Mouse (Mus musculus): Measurements from ENCODE around the gene Syn3. TPM values are rescaled to one million over a fixed set of nuclear protein-coding genes. Genes with fewer than 3 reads are reported as not detected.
"Not testable (repeated sequence)": the region's sequence is repeated elsewhere in the genome, so short reads cannot be mapped to it uniquely, and the experiment has no call there.

Syn3 gene
- polyA plus RNA-seq, 1 experiment = 1.5 TPM

DNA sequence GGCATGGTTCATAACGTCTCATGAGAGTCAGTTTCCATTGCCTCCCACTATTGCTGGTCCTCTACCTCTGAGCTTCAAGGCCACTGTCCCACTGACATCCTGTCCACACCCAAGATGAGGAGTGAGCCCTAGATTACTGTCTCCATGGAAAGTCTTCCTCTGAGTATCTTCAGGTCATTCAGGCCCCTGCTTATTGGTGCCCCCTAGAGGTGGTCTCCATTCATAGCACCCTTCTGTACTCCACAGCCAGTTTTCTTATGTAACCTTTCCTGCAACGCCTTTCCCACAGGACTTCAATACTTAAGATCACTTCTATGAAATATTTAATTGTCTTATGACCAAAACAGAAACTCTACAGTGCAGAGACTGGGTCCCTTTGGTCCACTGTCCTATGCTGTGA is 80.4 kb downstream of the Syn3 start:
- DNase-seq (ENCODE audit: low read depth) = no peak

DNA sequence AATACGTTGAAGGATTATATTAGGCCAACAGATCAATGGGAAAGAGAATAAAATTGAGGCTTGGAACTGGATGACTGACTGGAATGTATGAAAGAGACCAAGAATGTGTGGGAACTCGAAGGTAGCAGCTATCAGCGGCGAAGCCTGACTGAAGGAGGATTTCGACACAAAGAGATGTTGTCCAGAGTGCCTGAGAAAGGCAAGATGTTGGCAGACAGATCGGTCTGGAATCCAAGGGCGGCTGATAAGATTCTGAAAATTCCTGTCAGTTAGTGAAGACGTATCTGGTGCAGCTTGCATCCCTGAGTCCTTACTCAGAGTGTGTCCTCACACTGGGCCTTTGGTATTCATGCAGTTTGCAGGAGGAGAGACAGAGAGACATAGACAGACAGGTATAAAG is 81.9 kb downstream of the Syn3 start:
- no peak for DNase-seq (ENCODE audit: low read depth)

DNA sequence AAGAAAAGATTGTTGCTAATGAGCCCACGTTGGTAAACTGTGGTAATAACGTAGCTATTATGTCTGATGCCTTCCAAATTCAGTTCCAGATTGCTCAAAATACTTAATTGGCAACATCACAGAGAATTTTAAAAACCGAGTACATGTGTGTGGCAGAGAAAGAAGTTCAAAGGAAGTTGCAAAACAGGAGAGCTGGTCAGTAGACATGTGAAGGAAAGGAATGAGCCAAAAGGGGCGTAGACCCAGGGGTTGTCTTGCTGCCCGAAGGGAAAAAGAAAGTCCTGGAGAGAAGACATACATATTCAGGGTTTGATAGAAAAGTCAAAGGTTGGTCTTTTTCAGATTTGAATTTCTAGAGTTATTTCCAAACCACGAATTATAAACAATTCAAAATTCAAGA is 87.8 kb downstream of the Syn3 start:
- DNase-seq (ENCODE audit: low read depth) = no peak

DNA sequence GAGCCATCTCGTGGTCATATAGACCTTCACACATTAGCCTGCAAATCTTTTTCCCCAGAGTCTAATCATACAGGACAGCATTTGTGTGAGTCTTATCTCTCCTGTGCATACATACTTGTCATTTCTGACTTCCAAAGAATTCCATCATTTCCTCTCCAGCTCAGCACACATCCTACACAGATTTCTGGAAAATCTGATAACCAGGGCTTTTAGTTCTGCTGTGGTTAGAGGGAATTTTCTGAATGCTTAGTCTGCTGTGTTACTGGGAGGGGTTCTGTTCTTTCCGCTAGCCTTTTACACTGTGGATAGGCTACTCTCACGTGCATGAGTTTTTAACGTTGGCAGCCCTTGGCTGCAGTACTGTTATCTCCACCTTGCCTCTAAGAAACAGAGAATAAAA is 91.7 kb downstream of the Syn3 start:
- no peak for DNase-seq (ENCODE audit: low read depth)

DNA sequence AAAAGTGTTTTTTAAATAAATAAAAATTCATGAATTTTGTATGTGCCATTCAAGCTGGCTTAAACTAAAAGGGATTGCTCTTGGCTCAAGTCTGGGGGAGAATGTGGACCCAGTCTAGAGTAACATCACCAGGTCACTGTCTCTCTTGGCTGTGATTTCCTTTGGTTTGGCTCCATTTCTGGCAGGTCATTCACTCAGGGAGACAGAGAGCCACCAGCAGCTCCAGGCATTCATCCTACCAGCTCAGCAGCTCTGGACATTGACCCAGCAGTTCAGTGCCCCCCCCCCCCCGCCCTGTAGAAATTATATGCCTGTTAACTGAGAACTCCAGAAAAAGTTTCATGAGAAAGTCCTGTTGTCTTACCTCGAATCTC is 100.4 kb downstream of the Syn3 start:
- no peak for DNase-seq (ENCODE audit: low read depth)

DNA sequence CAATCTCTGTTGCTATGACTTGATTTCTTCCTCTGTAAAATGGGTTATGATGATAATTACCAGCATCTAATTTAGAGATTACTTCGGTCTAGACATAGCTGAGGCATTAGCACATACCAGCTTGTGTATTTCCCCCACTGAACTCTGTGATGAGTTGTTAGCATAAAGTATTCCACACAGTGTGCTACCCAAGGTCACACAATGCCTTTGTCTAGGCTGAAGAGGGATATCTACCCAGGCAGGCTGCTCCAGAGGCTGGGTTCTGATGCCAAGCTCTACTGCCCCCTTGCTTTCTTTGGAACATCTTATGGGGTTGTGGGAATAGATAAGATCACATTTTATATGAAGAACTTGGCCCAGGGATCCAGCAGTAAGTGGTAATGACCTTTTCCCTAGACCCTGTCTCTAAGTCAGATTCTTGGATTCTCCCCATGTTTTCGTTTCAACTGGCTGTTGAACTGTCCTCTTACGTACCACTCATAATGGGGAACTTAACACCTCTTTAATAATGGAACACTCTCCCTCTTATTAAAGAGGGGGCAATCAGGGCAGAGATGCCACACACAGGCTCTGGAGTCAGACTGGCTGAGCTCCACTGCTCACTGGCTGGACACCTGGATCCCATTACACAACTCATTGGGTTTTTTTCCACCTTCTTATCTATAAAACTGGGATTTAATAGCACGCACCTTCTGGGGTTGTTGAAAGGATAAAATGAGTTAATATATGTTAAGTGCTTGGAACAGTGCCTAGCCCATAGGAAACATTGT is 100.9 kb downstream of the Syn3 start:
- no peak for DNase-seq (ENCODE audit: low read depth)

DNA sequence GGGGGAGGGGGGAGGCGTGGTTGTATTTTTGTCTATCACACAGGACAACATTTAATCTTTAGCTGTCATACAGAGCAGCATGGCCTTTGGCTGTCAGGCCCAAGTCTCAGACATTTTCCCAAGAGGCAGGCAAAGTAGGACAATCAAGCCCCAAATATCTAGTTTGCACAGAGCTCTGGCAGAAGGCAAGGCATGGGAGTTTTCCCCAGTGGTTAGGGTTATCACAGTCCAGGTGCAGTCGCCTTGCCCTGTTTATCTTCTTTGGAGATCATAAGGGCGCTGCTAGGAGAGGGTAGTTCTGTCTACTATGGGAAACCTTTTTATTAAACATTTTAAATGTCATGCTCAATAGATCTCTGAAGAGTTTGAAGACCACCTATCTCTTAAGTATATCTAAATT is 106.3 kb downstream of the Syn3 start:
- no peak for DNase-seq (ENCODE audit: low read depth)

DNA sequence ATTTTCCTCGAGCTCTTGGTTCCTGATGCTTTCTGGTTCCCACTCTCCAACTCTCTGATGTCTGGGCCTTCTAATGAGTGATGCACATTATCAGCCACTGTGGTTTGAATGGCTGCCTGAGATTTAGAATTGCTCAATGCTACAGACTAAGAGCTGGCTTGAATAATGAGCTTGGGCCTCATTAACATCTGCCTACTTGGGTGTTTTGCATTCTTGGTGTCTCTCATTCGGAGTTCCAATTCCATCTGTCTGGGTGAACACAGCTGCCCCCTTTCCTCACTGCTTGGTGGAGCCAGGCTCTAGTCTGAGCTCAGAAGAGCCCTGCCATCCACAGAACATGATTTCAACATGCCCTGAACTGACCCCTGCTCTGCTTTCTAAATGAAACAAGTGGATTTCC is 108.8 kb downstream of the Syn3 start:
- no peak for DNase-seq (ENCODE audit: low read depth)

DNA sequence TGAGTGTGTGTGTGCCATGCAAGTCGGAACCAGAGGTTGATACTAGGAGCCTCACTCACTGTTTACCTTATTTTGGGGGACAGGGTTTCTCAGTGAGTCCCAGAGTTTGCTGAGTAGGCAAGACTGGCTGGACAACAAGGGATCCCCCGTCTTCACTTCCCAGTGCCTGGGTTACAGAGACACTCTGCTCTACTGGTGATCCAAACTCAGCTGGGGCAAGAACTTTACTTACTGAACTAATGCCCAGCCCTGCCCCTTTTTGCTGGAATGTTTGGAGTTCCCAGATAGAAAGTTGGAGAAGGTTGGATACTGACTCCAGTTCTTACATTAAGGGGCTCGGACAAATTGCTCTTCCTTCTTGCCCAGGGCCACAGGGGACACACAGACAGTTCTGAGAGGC is 109.3 kb downstream of the Syn3 start:
- DNase-seq (ENCODE audit: low read depth) = no peak

DNA sequence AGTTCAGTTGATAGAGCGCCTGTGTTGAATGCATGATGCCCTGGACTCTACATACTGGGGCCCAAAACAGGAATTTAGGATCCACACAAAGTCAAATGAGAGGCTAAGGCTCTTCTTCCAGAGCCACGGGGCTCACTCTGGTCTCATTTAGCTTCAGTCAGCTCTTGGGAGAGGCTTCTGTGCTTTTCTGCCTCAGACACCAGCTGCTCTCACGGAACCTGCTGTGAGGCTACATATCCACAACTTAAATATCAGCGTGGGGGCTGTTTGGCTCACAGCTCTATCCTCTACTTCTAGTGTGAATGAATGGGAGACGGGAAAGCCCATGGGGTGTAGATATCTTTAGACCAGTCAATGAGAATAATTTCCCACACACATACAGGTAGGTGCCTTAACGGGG is 109.9 kb downstream of the Syn3 start:
- DNase-seq (ENCODE audit: low read depth) = no peak

DNA sequence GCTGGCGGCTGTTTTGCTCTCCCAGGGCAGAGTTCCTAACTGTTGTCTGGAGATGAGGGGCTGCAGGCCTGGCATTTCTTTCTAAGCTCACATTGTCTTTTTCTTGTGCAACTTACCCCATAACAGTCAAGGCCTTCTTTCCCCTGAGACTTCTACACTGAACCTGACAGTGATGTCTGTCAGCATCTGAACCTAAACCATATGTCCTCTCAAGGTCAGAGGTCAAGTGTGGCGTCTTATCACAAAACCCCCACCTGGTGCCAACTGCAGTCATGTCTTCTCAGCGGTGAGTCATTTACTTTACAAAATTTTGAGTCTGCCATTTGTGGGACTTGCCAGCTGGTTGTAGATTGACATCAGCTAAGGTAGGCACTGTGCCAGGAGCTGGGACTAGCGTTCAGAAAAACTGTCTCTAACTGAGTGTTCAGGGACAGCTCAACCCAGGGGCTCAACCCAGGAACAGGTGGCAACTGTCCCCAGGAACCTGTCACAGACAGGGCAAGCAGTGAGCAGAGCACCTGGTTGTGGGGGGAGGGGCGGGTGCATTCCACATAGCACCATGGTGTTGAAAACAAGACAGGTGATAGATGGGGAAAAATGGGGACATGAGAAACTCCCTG is 110.8 kb downstream of the Syn3 start:
- no peak for DNase-seq (ENCODE audit: low read depth)

DNA sequence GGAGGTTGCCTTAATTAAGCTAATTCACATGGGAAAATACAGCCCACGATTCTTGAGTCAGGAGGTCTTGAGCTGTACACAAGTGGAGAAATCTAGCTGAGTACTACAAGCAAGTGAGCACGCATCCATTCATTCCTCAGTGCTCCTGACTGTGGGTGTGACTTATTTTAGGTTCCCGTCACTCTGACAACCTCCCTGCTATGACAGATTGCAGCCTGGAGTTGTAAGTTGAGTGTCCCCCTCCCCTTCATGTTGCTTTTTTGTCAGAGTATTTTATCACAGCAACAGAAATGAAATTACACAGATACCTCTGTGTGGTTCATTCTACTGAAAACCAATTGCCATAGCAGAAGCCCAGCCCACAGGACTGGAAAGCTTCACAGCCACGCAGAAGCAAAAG is 112.5 kb downstream of the Syn3 start:
- no peak for DNase-seq (ENCODE audit: low read depth)

DNA sequence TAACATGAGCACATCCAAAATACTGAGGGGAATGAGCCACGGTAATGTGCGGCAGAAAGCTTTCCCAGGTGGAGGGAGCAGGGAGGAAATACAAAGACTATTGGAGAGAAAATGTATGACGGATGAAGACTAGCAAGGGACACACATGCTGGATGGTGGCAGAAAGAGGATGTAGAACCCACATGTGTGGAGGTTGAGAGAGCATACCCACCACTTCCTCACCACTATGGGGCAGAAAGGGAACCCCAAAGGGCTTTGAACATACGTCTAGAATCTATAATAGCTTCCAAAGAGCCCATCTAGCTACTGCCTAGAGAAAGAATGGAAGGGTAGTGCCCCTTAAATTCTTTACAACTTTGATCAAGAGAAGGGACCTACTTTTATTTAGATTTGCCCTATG is 113.0 kb downstream of the Syn3 start:
- DNase-seq (ENCODE audit: low read depth) = no peak

DNA sequence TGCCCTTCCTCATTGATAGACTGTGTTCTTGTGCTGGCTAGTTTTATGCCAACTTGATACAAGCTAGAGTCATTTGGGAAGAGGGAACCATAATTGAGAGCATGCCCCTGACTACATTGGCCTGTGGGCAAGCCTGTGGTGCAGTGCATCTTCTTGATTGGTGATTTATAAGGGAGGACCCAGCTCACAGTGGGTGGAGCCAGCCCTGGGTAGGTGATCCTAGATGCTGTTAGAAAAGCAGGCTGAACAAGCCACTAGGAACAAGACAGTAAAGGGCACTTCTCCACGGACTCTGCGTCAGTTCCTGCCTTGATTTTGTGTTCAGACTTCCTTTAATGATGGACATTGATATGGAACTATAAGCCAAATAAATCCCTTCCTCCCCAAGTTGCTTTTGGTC is 114.0 kb downstream of the Syn3 start:
- no peak for DNase-seq (ENCODE audit: low read depth)

DNA sequence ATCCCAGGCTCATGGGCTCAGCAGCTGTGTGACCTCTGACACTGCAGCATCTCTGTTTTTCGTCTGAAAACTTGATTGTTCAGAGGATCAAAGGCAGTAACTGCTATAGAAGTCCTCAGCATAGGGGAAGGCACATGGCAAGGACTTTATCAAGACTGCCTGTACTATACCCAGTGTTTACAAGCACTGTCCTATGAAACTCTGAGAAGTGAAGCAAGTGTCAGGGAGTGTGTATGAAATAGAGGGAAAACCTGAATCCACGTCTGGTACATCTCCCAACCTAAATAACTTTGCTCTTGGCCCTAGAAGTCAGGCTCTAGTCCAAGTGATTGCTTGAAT is 116.8 kb downstream of the Syn3 start:
- no peak for DNase-seq (ENCODE audit: low read depth)

DNA sequence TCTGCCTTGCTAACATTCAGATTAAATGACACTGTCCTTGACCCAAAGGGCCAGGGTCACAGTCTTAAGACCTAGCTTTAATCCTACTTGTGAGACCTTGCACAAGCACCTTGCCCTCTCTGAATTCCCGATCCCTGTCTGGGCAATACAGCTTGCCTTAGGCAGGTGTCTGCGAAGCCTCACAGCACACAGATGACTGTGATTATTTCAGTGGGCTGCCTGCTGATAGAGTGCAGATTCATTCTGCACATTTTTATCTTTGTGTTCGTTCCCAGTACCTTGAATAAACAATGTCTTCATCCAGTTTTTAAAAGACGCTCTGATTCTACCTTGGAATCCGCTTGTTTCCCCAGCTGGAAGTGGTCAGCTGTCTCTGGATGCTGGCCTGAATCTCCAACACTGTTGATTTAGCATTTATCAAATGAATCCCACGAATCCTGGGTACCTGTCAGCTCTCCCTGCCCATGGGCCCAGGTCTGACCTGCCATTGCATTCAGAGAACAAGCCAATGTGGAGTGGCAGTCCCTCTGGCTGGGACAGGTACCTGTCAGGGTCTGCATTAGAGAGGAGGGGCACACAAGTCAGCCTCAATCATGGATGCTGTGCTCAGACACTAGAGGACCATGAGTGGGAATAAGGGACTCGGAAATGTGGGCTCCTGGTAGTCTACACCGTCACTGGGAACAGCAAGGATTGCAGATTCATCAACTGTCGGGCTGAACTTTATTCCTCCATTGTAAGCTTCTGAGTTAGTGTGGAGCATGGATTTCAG is 117.4 kb downstream of the Syn3 start:
- DNase-seq (ENCODE audit: low read depth) = no peak

DNA sequence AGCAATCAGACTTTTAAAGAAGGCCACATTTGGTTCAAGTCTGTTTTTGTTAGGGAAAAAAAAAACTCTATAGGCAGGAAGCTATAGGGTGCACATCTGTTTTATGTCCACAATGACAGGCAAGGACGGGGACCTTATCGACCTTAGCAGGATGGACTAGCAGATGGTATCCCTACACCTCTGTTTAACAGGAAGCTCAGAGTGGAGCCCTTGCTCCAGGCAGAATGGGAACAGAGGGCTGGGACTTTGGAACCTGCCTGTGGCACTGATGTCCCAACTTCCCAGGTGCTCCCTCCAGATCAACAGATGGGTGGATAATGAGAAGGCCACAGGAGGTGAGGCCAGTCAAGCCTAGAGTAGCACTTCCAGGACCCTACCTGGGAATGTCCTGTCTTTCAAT is 118.1 kb downstream of the Syn3 start:
- no peak for DNase-seq (ENCODE audit: low read depth)

DNA sequence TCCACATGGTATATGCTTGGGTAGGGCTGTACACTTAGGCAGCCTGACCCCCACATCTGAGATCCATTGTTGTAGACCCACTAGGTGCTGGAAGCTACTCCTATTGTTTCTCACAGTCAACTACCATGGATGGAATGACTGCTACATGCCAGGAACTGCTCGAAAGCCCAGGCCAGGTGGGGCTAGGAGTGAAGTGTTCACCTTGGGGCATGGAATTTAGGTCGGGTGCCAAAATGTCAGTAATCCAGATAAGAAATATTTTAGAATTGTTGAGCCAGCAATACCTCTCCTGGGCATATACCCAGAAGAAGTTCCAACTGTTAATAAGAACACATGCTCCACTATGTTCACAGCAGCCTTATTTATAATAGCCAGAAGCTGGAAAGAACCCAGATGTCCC is 119.9 kb downstream of the Syn3 start:
- DNase-seq (ENCODE audit: low read depth) = not testable (repeated sequence)

DNA sequence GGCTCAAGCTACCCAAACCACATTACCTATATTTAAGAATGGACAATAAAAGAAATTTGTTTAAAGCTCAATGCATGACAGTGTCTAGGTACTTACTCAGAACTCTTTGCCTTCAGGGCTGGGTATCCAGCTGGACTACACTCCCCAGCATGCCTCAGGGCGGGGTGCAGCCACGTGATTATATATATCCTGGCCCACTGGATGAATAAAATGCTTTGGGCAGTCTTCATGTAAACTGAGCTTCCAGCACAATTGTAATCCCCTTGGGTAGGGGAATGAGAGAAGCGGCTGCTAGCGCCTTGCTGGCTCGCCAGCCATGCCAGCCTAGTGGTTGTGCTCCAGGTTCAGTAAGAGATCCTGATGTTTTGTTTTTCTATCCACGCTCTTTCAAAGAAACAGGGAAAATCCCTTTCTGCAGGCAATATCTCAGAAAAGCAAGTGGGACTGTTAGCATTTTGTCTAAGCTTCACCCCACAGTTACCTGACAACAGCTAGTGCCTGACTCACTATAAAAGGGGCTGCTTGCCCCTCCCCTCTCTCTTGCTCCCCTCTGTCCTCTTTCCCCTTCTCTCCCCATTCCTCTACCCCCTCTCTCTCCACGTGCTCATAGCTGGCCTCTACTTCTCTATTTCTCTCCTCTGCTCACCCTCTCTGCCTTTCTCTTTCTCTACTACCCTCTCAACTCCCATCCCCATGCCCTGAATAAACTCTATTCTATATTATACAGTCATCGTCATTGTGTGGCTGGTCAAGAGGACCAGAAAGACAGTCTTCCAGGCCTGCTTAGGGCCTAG is 122.1 kb downstream of the Syn3 start:
- no peak for DNase-seq (ENCODE audit: low read depth)

DNA sequence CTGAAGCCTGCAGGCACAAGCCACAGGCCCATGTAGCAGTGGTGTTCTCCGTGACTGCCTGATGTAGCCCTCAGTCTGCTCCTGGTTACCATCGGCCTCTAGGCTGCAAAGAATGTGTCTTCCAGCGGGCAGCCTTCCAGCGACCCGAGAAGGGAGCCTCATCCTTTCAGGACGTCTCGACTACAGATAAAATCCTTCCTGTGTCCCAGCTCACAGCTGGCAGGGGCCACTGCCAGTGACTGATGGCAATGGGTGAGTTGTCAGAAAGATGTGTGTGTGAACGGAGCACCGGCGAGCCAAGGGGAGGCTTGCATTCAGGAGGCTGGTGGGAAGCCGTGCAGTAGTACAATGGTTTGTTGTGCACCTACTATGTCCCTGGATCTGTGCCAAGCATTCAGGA is 122.8 kb downstream of the Syn3 start:
- no peak for DNase-seq (ENCODE audit: low read depth)

DNA sequence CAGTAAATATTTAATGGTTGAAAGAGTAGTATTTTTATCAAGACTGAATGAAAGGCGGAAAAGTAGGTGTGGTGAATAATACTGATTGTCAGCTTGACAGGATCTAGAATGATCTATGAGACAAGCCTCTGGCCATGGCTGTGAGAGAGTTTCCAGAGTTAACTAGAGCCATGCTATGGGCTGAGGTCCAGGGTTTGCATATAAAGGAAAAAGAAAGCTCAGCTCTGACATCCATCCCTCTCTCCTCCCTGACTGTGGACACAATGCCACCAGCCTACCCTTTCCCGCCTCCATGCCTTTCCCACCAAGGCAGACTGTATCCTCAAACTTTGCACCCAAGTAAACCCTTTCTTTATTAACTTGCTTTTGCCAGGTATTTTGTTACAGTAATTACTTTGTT is 124.6 kb downstream of the Syn3 start:
- no peak for DNase-seq (ENCODE audit: low read depth)

DNA sequence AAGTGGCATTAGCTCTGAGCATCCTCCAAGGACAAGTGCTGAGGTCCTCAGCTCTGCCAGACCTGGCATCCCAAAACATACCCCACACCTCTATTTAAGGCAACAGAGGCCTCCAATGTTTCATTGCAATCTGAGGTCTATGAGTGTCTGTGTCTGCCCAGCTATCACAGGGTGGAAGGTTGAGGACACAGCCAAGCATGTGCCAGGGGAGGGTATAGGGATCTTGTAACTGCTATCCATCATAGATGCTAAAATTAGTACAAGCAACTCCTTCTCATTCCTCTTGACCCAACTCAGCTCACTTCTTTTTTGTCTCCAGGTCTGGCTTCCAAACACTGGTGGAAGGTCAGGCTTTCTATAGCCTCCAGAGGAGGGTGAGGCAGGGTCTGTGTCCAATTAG is 127.1 kb downstream of the Syn3 start:
- DNase-seq (ENCODE audit: low read depth) = no peak

DNA sequence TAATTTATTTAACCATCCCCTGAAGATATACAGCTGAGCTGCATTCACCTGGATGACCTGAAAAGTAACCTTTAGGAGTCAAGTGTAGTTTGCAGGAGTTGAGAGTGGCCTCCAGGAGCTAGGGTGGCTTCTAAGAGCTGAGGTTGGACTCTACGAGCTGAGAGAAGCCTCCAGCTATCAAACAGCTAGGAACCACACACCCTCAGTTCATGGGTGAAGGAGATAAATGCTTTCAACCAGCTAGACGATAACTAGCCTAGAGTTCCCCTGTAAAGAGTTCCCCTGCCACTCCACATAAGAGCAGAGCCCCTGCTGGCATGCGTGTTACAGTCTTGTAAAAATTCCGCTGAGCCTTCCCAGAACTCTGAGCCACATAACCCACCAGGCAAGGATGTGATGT is 129.3 kb downstream of the Syn3 start:
- no peak for DNase-seq (ENCODE audit: low read depth)
